Mouse (Mus musculus) cerebellum, adult 9-11 months (tissue): Measurements from ENCODE around the gene Ahnak.
"Not testable (repeated sequence)": the region's sequence is repeated elsewhere in the genome, so short reads cannot be mapped to it uniquely, and the experiment has no call there.

Experiments used
- DNase-seq: peaks from one replicate; pipeline ENCODE4 v3.0.0; 2022

Ahnak gene

DNA sequence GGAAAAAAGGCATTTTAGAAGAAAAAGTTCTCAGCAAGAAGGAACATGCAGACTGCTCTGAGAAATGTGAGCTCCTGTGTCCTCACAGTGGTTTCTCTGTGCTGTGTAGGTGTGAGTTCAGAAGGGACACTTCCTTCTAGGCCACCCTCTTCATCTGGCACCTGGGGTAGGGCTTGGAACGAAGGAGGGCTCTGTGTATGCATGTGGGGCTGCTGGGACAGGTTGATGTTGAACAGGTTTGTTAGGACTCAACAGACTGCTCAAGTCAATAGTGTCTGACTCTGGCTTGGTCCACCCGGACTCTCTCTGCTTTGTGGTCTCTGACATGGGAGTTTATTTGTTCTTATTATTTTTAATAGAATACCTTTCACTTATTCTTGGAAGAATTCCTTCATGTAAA lies 81.2 kb downstream of the Ahnak start:
- no peak for DNase-seq

DNA sequence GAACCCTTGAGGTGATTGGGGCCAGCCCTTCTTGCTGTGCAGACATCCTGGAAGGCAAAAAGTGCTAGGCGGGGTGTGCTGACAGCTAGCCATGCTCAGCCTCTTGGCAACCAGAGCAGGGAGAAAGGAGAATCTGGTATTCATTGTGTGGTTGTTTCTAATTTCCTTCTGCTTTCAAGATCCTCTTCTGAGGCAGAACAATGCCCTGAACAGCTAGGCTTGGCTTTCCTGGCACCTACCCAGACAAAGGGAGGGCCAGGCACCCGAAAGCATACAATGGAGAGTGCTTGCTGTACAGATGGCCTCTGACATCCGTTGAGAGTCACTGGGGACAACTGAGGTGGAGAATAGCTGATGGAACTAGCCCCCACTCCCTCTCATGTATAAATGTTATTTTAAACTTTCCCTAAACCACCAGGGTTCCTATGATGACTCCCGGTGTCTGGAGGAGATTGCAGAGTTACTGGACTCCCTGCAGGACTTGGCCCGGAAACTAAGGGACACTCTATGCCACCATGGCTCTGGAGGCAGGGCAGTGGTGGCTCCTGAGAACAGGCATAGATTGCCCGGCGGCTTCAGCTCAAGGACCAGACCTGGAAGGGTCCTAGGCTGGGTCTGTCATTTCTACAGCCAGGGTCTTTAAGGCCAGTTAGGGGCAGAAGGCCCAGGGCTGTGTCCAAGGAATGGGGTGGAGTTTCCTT lies 82.5 kb downstream of the Ahnak start:
- DNase-seq = peak; percentile 8

GRCm38 (mm10) chr19:9072157-9072530 lies 83.1 kb downstream of the Ahnak start:
- no peak for DNase-seq

DNA sequence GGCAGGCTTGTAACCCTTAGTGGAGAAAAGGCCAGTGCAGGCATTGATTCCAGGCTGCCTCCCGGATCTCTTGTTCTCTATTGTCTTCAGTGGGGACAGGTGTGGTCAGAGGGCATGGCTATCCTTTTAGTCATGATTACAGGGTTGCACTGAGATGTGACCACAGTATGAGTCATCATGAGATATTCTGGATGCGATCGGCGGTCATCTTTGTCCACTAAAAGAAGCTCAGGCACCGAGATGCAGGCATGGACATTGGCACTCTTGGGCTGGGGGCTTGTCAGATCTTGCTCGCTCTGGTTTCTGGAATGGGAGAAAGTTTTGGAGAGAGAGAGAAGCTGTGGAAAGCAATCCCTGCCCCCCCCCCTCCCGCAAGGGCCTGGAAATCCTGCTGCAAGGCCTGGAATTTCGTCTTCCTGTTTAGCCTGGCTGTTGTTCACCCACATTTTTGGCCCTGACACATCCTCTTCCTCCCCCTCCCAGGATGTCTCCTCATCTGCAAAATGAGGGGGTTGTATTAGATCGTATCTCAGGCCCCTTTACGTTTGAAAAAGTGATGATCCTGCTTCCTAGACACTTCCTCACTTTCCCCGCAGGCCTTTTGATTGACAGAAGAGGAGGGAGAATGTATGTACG lies 84.8 kb downstream of the Ahnak start:
- no peak for DNase-seq

DNA sequence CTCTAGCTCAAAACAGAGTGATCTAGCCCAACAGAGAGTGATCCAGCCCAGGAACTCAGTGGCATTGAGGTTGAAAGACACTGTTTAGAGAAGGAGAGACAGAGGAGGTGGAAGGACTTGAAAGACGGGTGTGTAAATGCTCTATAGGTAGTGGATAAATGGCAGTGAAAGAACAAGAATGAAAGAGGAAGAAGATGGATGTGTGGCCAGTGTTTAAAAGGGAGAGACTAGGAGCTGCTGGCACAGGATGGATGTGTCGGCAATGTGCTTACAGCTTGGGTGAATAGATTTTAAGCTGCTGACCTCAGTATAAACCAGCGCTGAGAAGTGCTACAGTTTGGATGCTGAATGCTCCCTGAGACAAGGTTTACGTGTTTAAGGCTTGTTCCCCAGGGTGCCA lies 85.3 kb downstream of the Ahnak start:
- no peak for DNase-seq

GRCm38 (mm10) chr19:9075558-9075957 lies 86.5 kb downstream of the Ahnak start:
- DNase-seq = no peak

GRCm38 (mm10) chr19:9076035-9076434 lies 87.0 kb downstream of the Ahnak start:
- no peak for DNase-seq

GRCm38 (mm10) chr19:9076982-9077660 lies 88.0 kb downstream of the Ahnak start:
- no peak for DNase-seq

- DNase-seq = no peak
Measured at GRCm38 (mm10) chr19:9079916-9080315, 90.8 kb downstream of the Ahnak start.

DNA sequence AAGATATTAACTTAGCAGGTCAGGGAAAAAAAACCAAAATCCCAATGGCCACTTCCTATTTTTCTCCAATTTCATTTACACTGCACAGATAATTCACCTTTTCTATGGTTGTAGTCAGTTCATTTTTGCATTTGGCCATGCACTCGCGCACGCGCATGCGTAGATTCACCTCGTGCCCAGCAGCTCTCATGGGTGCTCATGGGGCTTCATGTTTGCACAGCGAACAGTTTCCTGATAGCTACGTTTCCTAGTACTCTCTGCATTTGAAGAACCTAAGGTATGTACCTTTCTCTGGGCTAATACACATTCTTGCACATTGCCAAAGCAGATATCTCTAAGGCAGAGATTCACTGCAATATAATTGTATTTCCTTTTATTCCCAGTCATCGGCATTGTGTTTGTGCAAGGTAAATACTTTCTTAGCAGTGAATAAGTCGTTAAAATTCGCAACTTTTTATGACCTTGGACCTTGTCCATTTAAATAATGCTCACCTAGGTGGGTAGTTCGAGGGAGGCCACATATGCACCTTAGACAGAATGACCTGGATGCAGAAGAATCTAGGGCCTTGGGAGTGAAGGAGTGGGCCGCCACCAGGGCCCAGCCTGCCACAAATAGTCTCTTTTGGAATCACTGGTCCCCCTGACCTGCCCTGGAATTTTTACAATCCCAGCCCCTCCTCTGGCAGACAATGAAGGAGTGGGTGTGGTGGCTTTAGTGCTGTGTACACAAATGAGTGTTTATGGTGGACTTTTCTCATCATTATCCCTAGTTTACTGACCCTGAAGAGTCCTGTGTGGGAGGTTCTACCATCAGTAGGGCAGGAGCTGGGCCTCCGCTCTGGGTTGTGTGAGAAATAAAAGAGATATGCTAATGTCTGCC lies 92.5 kb downstream of the Ahnak start:
- no peak for DNase-seq

DNA sequence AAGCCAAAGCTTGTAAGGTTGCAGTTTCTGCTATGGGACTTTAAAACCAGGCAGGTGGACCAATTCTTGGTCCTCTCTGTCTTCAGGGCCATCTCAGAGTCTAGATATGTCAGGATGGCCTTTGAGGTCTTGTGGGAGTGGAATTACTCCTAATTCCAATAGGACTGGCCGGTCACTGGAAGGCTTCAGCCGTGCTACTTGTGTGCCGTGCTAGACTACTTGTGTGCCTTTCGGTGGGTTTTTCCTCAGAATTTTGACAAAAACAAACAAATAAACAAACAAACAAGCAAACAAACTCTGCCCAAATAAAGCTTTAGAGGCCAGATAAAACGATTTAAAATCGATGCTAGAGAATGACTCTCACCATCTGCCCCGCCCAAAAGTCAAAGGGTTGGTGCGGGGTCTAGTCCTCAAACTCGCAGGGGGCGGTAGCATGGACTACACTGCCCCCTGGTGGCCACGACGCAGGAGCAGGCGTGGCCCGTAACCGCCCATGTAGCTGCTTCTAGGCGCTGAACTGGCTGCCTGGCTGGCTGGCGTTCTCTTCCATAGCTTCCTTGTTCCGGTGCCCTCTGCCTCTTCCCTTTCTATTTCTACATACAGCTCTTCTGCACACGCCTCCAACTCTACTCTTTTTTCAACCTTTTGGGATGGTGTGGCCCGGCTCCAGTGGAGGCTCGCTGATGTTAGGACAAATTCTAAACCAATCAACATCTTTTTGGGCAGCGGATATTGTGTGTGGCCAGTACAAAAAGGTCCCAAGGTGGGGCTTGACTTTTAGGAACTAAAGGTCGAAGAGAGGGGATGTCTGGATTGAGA lies 93.3 kb downstream of the Ahnak start:
- peak; percentile 62 for DNase-seq

- DNase-seq = no peak
Measured at GRCm38 (mm10) chr19:9083010-9083355, 93.9 kb downstream of the Ahnak start.

DNA sequence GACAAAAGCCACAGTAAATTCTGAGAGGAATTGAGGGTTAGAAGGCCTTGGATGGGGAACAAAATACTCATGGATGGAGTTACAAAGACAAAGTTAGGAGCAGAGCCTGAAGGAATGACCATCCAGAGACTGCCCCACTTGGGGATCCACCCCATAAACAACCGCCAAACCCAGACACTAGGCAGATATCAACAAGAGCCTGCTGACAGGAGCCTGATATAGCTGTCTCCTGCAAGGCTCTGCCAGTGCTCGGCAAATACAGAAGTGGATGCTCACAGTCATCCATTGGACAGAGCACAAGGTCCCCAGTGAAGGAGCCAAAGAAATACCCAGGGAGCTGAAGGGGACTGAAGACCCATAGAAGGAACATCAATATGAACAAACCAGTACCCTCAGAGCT lies 94.8 kb downstream of the Ahnak start:
- DNase-seq = not testable (repeated sequence)

GRCm38 (mm10) chr19:9087821-9088220 lies 98.7 kb downstream of the Ahnak start, which contains the start of gene Scgb1a1:
Gene Scgb1a1, minus strand, starts transcription at chr19:9087958.
- no peak for DNase-seq

- DNase-seq = no peak
Measured at GRCm38 (mm10) chr19:9090191-9090590, 101.1 kb downstream of the Ahnak start.

- DNase-seq = no peak
Measured at GRCm38 (mm10) chr19:9090709-9091108, 101.6 kb downstream of the Ahnak start.

DNA sequence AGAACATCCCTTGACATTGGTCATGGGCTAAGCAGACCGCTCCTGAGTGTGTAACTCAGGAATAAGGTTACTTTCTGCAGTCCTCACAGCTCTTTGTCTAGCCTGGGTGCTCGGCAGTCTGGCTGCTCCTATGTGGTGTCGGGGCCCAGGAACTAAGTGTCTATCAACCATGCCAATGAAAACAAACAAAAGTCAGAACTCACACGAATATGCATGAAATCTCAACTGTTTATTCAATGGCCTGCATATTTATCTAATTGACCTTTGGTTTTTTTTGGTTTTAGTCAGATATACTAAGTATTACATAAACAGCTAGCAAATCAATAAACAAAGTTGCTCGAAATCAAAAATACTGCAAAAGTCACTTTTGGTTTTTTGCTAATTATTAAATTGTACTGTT lies 106.0 kb downstream of the Ahnak start:
- no peak for DNase-seq

DNA sequence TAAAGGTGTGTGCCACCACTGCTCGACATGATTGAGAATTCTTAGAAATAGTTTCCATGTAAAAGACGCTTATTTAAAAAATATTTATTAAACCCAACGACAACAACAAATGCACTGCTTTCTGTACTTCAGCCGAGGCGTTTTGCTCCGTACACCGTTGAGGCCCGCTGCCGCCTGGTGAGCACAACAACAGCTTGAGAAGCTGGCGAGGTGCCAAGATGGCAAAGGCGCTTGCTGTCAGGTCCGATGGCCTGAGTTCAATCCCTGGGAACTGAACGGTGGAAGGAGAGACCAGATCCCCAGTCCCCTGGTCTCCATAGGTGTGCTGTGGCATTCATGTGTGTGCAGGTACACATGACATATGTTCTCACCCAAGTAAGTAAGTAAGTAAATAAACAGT lies 108.4 kb downstream of the Ahnak start:
- no peak for DNase-seq

GRCm38 (mm10) chr19:9099751-9100150 lies 110.7 kb downstream of the Ahnak start:
- no peak for DNase-seq

GRCm38 (mm10) chr19:9100297-9101061 lies 111.4 kb downstream of the Ahnak start:
- no peak for DNase-seq

- no peak for DNase-seq
Measured at GRCm38 (mm10) chr19:9101062-9101457, 112.0 kb downstream of the Ahnak start.

GRCm38 (mm10) chr19:9103986-9104385 lies 114.9 kb downstream of the Ahnak start:
- DNase-seq = no peak
